Mouse (Mus musculus) right cerebral cortex, postnatal 14 days (tissue): ENCODE results near the gene Smarca2.
"Not testable (repeated sequence)": the region's sequence is repeated elsewhere in the genome, so short reads cannot be mapped to it uniquely, and the experiment has no call there.

Source experiments
- DNase-seq: peaks from one replicate; pipeline ENCODE4 v3.0.0; 2022

The Smarca2 gene

DNA sequence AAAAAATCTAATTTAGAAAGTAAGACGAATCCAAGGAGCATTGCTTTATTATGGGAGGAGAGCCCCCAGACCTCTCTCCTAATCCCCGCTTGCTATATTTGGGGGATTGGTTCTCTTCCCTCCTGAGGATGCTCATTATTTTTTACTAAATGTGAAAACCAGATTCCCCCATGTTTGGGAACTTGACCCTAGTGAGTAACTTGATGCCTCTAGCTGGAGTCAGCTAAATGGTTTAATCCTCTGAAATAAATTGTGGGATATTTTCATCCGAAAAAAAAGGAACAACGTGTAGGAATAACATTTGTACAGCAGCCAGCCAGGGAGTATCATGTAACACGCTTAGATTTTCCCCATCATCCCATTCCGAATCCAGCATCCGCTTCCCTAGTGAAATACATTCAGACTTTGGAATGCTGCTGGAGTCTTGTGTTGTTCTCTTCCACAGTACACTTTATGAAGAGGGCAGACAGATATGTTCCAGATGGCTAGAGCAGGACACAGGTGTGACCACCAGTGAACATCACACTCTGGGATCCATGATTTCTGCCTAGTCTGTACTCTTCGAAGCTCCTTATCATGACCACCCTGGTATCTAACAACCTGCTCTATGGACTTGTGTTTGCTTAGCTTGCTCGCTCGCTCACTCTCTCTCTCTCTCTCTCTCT lies 99.8 kb downstream of the Smarca2 start:
- no peak for DNase-seq

DNA sequence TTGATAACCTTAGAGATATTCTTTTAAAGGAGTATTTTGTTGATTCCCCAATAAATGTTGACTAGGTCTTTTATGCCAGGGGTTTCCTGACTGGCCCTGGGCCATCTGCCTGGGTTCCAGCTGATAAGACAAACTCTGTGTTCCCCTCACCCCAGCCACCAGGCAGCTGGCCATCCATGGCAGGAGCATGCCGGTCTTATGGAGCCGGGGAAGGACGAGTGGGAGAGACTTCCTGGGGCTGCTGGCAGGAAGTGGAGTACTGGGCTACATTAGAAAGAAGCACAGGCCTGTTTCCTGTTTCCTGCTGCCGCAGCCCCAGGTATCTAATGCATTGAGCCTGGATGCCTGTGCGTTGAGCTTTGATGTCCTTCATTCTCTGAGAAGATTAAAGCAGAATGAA lies 102.1 kb downstream of the Smarca2 start:
- DNase-seq, result no peak

DNA sequence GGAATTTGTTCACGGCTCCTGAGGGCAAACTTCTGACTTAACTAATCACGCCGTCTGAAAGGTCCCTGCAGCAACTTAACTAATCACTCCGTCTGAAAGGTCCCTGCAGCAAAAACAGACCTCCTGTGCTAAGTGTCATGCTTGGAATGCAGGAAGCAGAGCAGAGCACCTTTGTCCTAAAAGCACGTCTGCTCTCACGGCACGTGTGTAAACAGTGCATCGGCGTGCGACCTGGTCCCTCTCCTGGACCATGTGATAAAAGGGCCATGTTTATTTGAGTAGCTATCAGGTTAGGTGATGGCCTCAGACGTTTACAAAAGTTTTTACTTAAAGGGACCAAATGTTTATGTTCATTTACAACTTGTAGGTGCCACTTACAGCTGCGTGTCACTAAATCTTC lies 104.2 kb downstream of the Smarca2 start:
- no peak for DNase-seq

DNA sequence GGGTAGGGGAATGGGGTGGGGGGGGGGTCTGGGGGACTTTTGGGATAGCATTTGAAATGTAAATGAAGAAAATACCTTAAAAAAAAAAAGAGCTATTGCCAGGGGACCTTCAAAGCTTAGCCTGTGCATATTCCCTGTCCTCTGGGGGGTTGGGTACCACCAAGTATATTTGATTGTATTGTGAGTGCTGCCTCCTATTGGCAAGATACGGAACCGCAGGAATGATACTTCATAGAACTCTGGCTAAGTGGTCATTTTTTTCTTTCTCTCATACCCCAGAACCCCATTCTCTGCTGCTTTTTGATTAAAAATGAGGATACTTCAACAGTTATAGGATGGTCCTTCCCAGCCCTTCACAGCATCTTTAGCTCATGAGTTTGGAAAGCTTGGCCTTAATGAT lies 106.4 kb downstream of the Smarca2 start:
- no peak for DNase-seq

- DNase-seq, result no peak
Measured at GRCm38 (mm10) chr19:26716217-26716616, 111.4 kb downstream of the Smarca2 start.

DNA sequence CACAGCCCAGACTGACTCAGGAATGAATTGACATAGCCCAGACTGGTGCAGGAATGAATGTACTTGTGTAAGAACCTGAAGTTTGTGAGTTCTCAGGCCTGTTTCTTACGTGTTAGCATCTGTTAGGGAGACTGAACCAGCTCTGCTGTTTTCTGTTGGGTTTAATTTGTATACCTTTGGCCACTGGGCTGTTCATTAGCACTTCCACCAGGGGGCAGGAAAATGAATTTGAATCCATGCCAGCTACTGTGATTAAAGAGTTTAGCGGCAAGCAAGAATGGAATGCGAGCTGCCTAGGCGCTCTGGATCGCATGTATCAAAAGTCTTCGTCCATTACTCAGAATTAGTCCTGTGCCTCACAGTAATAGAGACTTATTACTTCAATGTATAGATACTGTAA lies 113.4 kb downstream of the Smarca2 start:
- DNase-seq, result no peak

- no peak for DNase-seq
Measured at GRCm38 (mm10) chr19:26719161-26719560, 114.3 kb downstream of the Smarca2 start.

- no peak for DNase-seq
Measured at GRCm38 (mm10) chr19:26721741-26722140, 116.9 kb downstream of the Smarca2 start.

- no peak for DNase-seq
Measured at GRCm38 (mm10) chr19:26723899-26724298, 119.0 kb downstream of the Smarca2 start.

DNA sequence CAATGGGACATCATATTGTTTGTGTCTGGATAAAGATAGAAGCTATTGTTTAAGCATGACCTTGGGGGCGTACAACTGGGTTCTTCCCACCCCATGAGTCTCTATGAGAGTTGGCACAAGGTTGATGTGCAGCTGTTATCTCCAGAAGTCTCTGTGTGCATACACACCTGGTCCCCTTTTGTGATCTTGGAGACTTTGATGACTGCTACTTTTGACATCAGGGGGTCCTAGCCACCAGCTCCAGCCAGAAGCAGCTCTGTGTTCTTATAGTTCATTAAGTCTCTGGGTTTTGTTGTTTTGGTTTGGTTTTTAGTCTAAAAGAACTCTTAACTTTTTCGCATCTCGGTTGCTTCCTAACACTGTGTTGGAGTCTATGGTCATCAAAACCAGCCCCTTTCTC lies 119.8 kb downstream of the Smarca2 start:
- no peak for DNase-seq

- no peak for DNase-seq
Measured at GRCm38 (mm10) chr19:26727796-26728195, 122.9 kb downstream of the Smarca2 start.

DNA sequence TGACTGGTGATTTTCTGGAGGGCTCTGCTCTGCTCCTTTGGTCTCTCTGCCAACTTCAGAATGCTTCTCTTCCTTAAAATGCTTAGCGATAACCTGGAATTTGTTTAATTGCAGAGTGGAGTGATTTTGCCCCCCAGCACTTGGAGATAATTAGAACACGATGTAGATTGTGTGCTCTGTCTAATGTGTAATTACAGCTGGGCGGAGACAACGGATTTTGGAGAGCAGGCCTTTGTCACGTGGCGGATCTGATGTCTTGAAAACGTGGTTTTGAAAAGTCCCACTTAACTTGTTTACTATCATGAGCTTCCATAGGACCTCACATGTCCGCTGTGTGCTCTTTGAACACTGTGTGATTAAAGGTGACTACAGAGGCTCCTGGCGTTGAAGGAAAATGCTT lies 125.6 kb downstream of the Smarca2 start:
- DNase-seq, result no peak

GRCm38 (mm10) chr19:26731121-26731520 lies 126.3 kb downstream of the Smarca2 start:
- no peak for DNase-seq

- DNase-seq, result no peak
Measured at GRCm38 (mm10) chr19:26731809-26732208, 127.0 kb downstream of the Smarca2 start.

DNA sequence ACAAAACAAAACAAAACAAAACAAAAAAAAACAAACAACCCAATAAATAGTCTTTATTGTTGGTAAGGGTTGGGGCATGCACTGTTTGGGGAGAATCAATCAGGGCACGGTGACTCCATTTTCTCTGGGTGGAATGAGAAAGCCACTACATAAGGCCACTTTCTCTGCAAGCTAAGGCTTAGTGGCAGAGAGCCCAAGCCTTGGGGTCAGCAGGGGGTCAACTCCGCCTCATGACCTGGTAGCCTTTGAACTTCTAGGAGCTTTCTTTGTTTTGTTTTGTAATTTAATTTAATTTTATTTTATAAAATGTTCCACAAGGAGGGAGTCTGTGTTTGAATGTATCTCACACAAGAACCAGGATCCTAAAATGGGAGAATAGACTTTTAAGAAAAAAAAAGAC lies 128.2 kb downstream of the Smarca2 start:
- DNase-seq, result no peak

DNA sequence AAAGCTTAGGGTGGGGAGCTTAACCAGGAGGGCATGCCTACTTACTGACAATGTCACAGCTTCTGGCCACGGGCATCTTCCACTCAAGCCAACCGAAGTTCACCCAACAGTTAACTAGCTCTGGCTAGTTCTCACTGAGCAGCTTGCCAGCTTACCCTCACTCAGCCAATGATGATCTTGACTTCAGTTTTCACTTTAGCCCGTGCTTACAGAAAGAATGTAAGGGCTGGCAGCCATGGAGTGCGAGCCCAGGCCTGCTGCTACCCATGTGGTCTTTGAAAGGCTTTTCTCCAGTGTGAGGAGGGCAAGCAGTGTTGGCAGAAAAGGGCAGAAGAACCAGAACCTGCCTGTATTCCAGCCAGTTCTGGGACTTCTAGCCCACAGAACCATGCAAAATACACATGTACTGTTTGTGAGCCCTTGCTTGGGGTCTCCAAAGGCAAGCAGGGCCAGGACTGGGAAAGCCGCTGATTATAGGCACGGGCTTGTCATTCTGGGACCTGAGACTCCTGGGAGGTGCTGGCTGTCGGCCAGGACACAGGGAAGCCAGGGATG lies 128.8 kb downstream of the Smarca2 start:
- no peak for DNase-seq

GRCm38 (mm10) chr19:26734704-26735109 lies 129.9 kb downstream of the Smarca2 start:
- DNase-seq, result no peak

DNA sequence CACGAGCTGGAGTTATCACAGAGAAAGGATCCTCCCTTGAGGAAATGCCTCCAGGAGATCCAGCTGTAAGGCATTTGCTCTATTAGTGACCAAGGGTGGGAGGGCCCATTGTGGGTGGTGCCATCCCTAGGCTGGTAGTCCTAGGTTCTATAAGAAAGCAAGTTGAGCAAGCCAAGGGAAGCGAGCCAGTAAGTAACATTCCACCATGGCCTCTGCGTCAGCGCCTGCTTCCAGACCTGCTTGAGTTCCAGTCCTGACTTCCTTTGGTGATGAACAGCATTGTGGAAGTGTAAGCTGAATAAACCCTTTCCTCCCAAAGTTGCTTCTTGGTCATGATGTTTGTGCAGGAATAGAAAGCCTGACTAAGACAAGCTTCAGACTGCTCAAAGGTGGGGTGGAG lies 140.2 kb downstream of the Smarca2 start:
- DNase-seq, result not testable (repeated sequence)

DNA sequence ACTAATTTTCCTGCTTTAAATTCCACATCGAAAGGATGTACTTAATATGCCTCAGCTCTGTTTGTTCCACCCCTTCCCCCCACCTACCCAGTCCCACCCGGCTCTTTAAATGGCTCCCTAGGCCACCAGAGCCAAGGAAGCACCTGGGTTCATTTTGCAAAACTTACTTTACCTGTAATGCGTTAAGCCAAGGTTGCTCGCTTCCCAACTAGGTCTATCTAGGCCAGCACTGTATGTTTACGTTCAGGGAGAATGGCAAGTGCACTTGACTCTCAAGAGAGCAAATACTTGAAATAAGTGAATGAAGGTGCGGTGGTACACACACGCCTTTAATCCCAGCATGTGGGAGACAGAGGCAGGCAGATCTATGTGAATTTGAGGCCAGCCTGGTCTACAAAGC lies 140.7 kb downstream of the Smarca2 start:
- DNase-seq, result no peak

DNA sequence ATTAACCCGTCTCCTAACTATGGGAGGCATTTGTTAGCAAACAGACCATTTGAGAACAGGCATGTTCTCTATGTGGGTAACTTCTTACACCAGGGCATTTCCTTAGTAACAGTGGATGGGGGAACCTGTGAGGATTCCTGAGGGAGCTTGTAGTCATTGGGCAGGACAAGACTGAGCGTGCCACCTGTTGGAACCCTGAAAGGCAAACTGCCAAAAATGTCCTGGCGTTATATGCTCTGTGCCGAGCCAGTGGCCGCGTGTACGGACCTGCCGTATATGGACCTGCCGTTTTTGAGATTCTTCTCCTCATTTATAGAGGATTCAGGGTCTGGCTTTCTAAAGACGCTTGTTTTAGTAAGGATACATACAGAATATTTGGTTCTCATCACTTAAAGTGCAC lies 141.4 kb downstream of the Smarca2 start:
- DNase-seq, result no peak

- DNase-seq, result no peak
Measured at GRCm38 (mm10) chr19:26746709-26747467, 142.0 kb downstream of the Smarca2 start.

- DNase-seq, result peak; percentile 61
Measured at GRCm38 (mm10) chr19:26747571-26748539, 143.0 kb downstream of the Smarca2 start.

DNA sequence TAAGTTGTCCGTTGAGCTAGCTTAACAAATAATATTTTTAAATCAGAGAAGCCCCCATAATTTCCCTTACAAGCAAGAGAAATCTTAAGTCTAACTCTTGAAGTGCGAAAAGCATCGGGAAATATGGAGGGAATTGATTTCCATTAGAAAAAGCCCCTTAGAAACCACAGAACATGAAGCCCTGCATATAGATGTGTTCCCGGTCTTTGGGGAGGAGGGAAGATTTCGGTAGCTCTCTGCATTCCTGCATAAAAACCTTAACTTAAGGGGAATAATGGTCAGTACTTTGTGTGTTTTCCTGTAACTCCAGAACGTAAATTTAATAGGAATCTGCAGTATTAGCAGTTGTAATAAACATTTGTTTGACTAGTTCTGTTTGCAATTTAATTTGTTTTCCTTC lies 143.8 kb downstream of the Smarca2 start:
- no peak for DNase-seq
